ENCODE assay signal across 9 mouse cellular contexts in genomic region chr3:54587127-54587995, GRCm38 (mm10).
DNase-seq lines count a peak whose midpoint lies in the region; ATAC-seq and TF ChIP-seq lines count a peak whose summit lies in the region.
"Had no signal": no experiment of that assay in that cellular context is flagged by ENCODE, and none has a peak within 500 bp of the region (broad histone marks: within the 10 kb centered on the region; RNA-seq: fewer than 3 reads in every experiment).

No protein-coding gene starts in this region.

- no peaks in the 10 kb centered on the region for H3K36me3 ChIP-seq in lung, postnatal 0 days (ENCODE audit: insufficient read depth, low read length)
- H3K36me3 ChIP-seq in limb, embryonic 12.5 days = no peaks in the 10 kb centered on the region

- DNase-seq in embryo, embryonic 10 days (ENCODE audit: low spot score) = peak; percentile 60
- DNase-seq in embryo, embryonic 9.5 days (ENCODE audit: extremely low spot score) = no peak
- DNase-seq in lung, postnatal 0 days (ENCODE audit: low spot score) = no peak
- DNase-seq in lung, adult 2 months = no peak
- peak; percentile 22 for DNase-seq in telencephalon, adult 2 months (ENCODE audit: low read depth, low spot score)
- DNase-seq in adrenal gland, adult 18-20 months (ENCODE audit: low spot score in 2 of 2) = no peak
- DNase-seq in cerebellum, postnatal 36 days = no peak
- DNase-seq: adrenal gland, postnatal 25 days had no signal

- no peaks in the 10 kb centered on the region for H3K9me3 ChIP-seq in lung, postnatal 0 days (ENCODE audit: low read length)
- no peaks in the 10 kb centered on the region for H3K9me3 ChIP-seq in limb, embryonic 12.5 days

- no peaks in the 10 kb centered on the region for H3K27me3 ChIP-seq in lung, postnatal 0 days (replicated peaks; ENCODE audit: insufficient read depth, low read length)
- H3K27me3 ChIP-seq in limb, embryonic 12.5 days = no peaks in the 10 kb centered on the region

- no peak for TF ChIP-seq CTCF in lung, postnatal 0 days (IDR thresholded peaks at IDR 0.05)
- TF ChIP-seq CTCF in lung, adult 2 months (IDR thresholded peaks at IDR 0.05; ENCODE audit: insufficient read depth, low read length) = no peak

- 68% methylated on average over 21 of the region's 21 CpGs for WGBS in lung, postnatal 0 days
- 70% methylated on average over 21 of the region's 21 CpGs for WGBS in lung, adult 2 months
- WGBS in limb, embryonic 12.5 days = 29% methylated on average over 21 of the region's 21 CpGs

- H3K27ac ChIP-seq in lung, postnatal 0 days (ENCODE audit: low read length) = no peak overlapping the region
- H3K27ac ChIP-seq in limb, embryonic 12.5 days = peak overlapping the region; percentile 54; the same call in 1 of the 2 replicates

- H3K9ac ChIP-seq in lung, postnatal 0 days (replicated peaks; ENCODE audit: low read depth) = no peak overlapping the region
- no peak overlapping the region; the same call in 1 of the 2 replicates for H3K9ac ChIP-seq in limb, embryonic 12.5 days (replicated peaks)

- H3K4me3 ChIP-seq in lung, postnatal 0 days (ENCODE audit: low read depth, low read length) = no peak overlapping the region
- H3K4me3 ChIP-seq in lung, adult 2 months (replicated peaks; ENCODE audit: extremely low read depth, low read depth, low read length) = no peak overlapping the region
- 0 out of 2 replicates have a peak overlapping the region, but pooled peaks have one; percentile 10 for H3K4me3 ChIP-seq in limb, embryonic 12.5 days (replicated peaks)

- H3K4me2 ChIP-seq in lung, postnatal 0 days (replicated peaks; ENCODE audit: low read depth, low read length) = peak overlapping the region; percentile 34
- peak overlapping the region; percentile 45 for H3K4me2 ChIP-seq in limb, embryonic 12.5 days

- H3K4me1 ChIP-seq in lung, postnatal 0 days (ENCODE audit: insufficient read depth, low read depth, low read length) = no peaks in the 10 kb centered on the region
- H3K4me1 ChIP-seq in lung, adult 2 months (ENCODE audit: control insufficient read depth, insufficient read depth, low read length) = no peaks in the 10 kb centered on the region
- peaks cover 8% of the 10 kb centered on the region for H3K4me1 ChIP-seq in limb, embryonic 12.5 days (replicated peaks)

- no peak for ATAC-seq in lung, postnatal 0 days
- peak; percentile 68; the same call in 1 of the 2 replicates for ATAC-seq in limb, embryonic 12.5 days (ENCODE audit: insufficient number of reproducible peaks, insufficient read depth, low FRiP score, low TSS enrichment, low read depth)

- no peak for TF ChIP-seq POLR2A in lung, adult 2 months (IDR thresholded peaks at IDR 0.05; ENCODE audit: borderline replicate concordance, extremely low read depth, low read depth, low read length)

- TF ChIP-seq EP300 in lung, postnatal 0 days (IDR thresholded peaks at IDR 0.05) = no peak

Comparison
In these comparisons a context has a peak if more than half of its experiments do, and no peak if none do; other contexts are left out.
1. DNase-seq: peak in embryo, embryonic 10 days (single experiment) and telencephalon, adult 2 months (single experiment); none in embryo, embryonic 9.5 days (single experiment), lung, postnatal 0 days (single experiment), lung, adult 2 months (single experiment), adrenal gland, adult 18-20 months (0 of 2) and cerebellum, postnatal 36 days (0 of 2).